Mouse (Mus musculus): Measurements from ENCODE around the gene Irgc1.

Gene Irgc1

GRCm38 (mm10) chr7:24470356-24470755, 18.3 kb upstream of the Irgc1 start:
- DNase-seq: no peak

DNA sequence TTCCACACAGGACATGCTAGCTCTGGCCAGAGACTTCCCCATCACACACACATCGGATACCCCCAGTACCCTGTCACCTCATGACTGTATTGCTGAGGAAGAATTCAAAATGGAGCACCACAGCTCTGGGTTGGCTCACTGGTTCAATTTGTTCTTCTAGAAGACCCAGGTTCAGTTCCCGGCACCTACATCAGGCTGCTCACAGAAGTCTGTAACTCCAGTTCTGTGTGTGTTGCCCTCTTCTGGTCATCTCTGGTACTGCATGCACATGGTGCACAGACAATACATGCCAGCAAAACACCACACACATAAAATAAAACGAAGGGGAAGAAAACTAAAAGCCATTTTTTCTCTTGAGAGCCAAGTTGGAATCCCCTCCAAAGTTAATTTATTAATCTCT, 17.0 kb upstream of the Irgc1 start:
- DNase-seq: no peak

- no peak for DNase-seq
Measured at GRCm38 (mm10) chr7:24467886-24468285, 15.8 kb upstream of the Irgc1 start.

- DNase-seq: no peak
Measured at GRCm38 (mm10) chr7:24466835-24467234, 14.7 kb upstream of the Irgc1 start.

- no peak for DNase-seq
Measured at GRCm38 (mm10) chr7:24462388-24463319, 10.6 kb upstream of the Irgc1 start, which contains the start of gene Plaur. Gene Plaur (plus strand): TSS chr7:24462484.

- DNase-seq: no peak
Measured at GRCm38 (mm10) chr7:24461376-24462051, 9.4 kb upstream of the Irgc1 start.

- no peak for DNase-seq
Measured at GRCm38 (mm10) chr7:24459843-24460242, 7.7 kb upstream of the Irgc1 start.

DNA sequence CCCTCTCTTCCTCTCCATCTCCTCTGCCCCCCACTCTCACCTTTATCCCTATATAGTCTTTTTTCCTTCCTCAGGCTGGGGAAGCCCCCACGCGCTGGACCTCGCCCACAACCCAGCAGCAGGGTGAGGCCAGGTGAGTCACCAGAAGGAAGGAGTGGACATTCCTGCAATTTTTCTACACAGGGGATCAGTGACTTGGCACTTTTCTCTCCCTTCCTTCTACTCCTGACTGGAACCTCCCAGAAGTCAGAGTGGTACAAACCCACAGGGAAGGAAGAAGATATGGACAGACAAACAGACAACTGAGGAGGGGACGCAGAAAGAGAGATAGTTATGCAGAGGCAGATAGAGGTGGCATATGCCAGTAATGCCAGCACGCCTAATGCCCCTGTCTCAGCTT, 7.3 kb upstream of the Irgc1 start:
- DNase-seq: no peak

DNA sequence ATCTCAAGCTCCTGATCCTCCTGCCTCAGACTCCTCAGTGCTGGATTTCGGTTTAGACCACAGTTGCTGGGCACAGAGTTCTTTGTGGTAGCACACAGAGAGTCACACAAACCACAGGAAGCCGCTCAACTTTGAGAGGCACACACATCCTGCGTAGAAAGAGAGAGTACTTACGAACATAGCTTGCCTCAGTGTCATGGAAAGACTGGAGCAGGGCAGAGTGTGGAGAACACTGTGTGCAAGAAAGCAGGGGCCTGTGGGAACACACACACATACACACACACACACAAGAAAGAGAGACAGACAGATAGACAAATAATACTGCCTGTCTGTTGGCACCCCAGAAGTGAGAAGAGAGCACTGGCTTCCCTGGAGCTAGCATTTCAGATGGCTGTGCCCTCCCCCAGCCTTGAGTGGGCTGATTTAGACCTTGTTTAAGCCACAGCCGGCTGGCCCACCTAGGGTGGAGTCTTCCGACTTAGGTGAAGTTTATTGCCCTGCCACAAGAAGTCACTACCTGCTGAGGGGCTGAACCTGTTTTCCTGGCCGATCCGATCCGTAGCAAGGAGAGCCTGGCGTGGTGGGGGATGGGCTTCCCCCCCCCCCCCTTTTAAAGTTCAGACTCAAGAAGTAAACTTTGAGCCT, 5.8 kb upstream of the Irgc1 start:
- DNase-seq: peak; percentile 54 to 84

GRCm38 (mm10) chr7:24455726-24456125, 3.6 kb upstream of the Irgc1 start:
- no peak for DNase-seq

DNA sequence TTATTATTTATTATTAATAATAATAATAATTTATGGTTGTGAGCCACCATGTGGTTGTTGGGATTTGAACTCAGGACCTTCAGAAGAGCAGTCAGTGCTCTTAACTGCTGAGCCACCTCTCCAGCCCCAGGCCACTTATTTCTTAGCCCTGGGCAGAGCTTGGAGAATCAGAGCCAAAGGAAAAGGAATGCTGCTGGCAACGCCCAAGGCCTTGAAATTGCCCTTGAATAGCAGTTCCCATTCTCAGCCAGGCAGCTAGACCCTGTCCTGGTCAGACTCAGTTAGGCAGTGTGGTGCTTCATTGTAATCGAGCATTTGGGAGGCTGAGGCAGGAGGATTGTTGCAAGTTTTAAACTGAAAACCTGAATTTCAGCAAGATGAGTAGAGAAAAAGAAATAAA, 2.1 kb upstream of the Irgc1 start:
- no peak for DNase-seq

- peak in 1 of 2 experiments; percentile 44 for DNase-seq
Measured at GRCm38 (mm10) chr7:24450585-24451017, 1.5 kb downstream of the Irgc1 start.

DNA sequence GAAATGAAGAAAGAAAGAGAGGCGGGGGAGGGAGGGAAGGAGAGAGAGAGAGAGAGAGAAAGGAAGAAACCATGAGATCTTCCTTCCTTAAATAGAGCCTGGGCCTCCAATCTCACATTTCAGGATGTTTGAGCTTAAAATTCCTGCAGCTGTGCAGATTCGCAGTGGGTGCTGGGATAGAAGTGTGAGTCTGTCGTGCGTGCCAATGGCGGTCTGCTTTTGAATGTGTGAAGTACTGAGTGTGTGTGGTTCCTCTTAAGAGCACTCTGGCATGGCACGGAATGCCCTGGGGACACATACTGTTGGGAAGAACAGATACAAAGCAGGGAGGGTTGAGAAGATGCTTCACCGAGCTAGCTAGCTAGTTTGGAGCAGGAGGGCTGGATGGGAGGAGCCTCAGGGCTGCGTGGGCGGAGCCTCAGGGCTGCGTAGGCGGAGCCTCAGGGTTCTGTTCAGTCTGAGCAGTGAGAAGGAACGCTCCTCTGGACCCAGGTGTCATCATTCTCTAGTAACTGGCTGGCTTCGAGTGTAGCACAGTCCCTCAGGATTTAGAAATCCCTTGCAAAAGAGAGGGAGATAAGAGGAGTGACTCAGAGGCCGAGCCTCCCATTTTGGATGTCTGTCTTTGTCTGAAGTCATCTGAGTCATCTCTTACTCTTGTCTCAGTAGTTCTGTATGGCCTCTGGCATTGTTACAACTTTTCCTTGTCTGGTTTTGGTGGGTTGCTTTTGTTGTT, 3.1 kb downstream of the Irgc1 start:
- DNase-seq: no peak

- DNase-seq: no peak
Measured at GRCm38 (mm10) chr7:24446697-24447340, 5.3 kb downstream of the Irgc1 start.

DNA sequence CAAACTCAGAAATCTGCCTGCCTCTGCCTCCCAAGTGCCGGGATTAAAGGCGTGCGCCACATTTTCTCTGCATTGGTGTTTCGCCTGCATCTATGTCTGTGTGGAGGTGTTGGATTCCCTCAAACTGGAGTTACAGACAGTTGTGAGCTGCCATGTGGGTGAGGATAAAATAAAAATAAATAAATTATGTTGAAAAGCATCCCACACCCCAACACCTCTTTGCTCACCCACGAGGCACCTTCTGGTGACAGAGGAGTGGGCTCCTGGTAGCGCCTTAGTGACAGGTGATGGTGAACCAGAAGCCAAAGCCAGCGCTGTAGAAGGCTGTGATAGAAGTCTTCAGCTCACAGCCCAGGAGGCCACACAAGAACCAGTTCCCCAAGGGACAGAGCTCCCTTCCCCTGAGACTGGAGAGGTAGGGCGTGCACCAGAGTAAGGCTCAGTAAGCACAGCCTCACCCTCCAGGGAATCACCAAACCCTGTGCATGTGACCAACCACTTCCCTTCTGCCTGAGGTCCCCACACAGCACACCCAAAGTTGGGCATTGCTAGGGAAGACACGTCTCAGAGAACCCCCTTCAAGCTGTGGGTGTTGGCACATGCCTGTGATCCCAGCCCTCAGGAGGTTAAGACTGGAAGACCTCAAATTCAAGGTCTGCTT, 6.7 kb downstream of the Irgc1 start:
- DNase-seq: peak in 1 of 2 experiments; percentile 42

DNA sequence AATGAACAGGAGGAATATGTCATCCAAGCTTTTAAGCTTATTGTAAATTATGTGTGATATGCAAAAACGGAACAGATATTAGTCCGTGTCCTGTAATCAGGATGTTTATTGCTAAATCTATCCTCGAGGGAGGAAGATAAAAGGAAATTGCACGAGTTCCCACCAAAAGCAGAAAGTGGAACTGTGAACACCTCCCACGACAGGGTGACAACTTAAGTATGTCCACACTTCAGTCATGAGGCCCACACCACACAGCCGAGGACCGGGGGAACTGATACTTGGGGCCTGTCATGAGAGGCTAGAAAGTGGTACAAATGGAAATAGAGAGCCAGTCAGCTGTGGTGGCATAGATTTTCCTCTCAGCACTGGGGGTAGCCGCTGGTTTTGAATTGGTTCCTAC, 9.8 kb downstream of the Irgc1 start:
- DNase-seq: no peak

- DNase-seq: peak; percentile 56 to 69
Measured at GRCm38 (mm10) chr7:24441785-24442184, 10.3 kb downstream of the Irgc1 start.

GRCm38 (mm10) chr7:24439891-24440290, 12.2 kb downstream of the Irgc1 start:
- no peak for DNase-seq

DNA sequence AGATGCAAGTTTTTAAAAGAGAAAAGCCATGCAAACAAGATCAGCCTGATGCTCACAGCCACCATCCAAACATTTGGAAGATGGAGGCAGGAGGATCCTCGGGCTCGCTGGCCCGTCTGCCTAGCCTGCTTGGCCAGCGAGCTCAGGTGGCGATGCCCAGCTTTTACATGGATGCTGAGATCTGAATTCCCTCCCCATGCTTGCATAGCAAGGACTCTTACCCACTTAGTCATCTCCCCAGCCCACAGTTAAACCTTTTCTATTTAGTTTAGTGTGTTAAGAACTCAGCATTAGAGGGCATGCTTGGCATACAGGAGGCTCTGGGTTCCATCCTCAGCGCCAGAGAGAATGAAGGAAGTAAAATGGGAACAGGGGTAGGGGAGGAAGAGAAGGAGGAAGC, 12.9 kb downstream of the Irgc1 start:
- DNase-seq: no peak

DNA sequence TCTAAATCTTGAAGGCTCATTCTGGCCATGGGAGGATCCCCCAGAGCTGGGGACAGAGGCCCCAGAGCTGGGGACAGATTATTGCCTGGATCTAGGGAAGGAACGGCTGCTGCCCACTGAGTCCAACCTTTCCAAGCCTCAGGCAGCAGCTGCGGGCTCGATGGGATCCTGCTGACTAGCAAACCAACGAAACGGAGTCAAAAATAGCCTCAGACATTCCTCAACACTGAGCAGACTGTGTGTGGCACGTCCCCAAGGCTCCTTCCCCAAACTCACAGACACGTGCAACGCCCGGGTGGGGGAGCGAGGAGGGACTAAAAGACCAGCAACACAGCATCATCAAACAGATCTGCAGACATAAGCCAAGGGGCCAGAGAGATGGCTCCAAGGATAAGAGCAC, 14.1 kb downstream of the Irgc1 start:
- no peak for DNase-seq

DNA sequence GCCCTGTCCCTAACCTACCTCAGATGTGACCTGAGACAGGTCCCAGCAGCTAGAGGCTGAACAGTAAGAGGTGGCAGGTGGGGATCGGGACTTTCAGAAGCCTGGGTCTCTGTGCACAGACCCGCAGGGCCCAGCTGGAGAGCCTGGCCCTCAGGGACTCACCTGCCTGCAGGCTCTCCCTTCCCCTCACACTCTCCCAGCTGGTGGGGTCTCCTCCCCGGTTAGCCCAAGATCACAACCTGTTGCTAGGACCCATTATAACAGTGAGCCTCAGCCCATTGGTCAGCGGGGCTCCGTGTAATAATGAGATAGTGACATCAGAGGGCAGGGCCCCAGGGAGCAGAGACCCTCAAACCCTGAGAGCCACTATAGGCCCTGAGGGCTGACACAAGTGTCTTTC, 16.8 kb downstream of the Irgc1 start:
- DNase-seq: no peak

DNA sequence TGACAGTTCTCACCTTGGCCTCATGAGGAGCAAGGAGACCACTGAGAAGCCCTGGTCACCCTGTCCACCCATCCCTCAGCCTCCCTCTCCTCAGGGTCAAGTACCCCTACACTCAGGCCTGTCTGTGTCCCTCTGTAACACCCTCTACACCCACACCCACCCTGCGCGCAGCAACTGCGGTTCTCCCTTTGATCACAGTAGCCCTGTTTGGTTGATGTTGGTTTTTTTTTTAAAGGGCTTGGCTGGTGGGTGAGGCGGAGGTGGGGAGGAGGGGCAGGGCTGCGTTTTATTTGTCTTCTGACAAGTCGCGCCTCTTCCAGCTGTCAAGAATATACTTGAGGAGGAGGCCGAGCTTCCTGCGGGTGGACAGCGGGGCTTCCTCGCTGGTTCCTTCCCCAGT, 20.4 kb downstream of the Irgc1 start:
- DNase-seq: no peak

Data from thymus, adult 18-20 months (tissue).